Mouse (Mus musculus): ENCODE measurements at regions not wholly inside any gene's neighbourhood (a gene's known extent, or its start where the extent isn't known, plus 50 kb on each side); places are given as distances from the start of the nearest gene placed in this dataset.
A peak's percentile ranks its signal among the peaks of the same experiment; 100 is the strongest.

GRCm38 (mm10) chr10:111900723-111901716 lies 71.4 kb upstream of the Krr1 start:
- no peak for DNase-seq

- DNase-seq, result no peak
These were observed 68.5 kb upstream of the Krr1 start for GRCm38 (mm10) chr10:111903956-111904355.

- peak; percentile 83 for DNase-seq
These were observed 64.6 kb upstream of the Krr1 start for GRCm38 (mm10) chr10:111907836-111908235.

- DNase-seq, result peak; percentile 66
These were observed 59.9 kb upstream of the Krr1 start for GRCm38 (mm10) chr10:111912561-111912960.

- no peak for DNase-seq
These were observed 59.2 kb upstream of the Krr1 start for GRCm38 (mm10) chr10:111913066-111913785.

GRCm38 (mm10) chr10:111914231-111914630 lies 58.2 kb upstream of the Krr1 start:
- DNase-seq, result no peak

GRCm38 (mm10) chr10:111918071-111918507 lies 54.4 kb upstream of the Krr1 start:
- DNase-seq, result no peak

- DNase-seq, result no peak
These were observed 53.0 kb upstream of the Krr1 start for GRCm38 (mm10) chr10:111919475-111919874.

- no peak for DNase-seq
These were observed 51.0 kb upstream of the Krr1 start for GRCm38 (mm10) chr10:111921492-111921891.
